Mouse (Mus musculus) embryonic fibroblast, embryonic 13.5 days (primary cell): ENCODE measurements around the gene Zfp791. TPM values are rescaled to one million over a fixed set of nuclear protein-coding genes. Genes with fewer than 3 reads are reported as not detected.

Experiments
- H3K27ac ChIP-seq: 2 replicates; pipeline ENCODE4 v1.5.1; 2012; ENCODE audit warnings: low read length, control low read depth, inconsistent platforms; ENCODE audit not compliant: insufficient read depth
- H3K4me1 ChIP-seq: 2 replicates; pipeline ENCODE4 v1.6.1; 2011; ENCODE audit warnings: low read length; ENCODE audit not compliant: control insufficient read depth, insufficient read depth
- H3K4me3 ChIP-seq: 2 replicates; pipeline ENCODE4 v1.5.1; 2011; ENCODE audit warnings: mild to moderate bottlenecking, control low read depth, low read length; ENCODE audit not compliant: insufficient read depth
- CTCF ChIP-seq: IDR thresholded peaks from 2 replicates; pipeline ENCODE4 v1.5.1; 2011; ENCODE audit warnings: mild to moderate bottlenecking, control low read depth, low read length, moderate library complexity, borderline replicate concordance; ENCODE audit not compliant: insufficient read depth
- POLR2A ChIP-seq: IDR thresholded peaks from 2 replicates; pipeline ENCODE4 v1.6.1; 2011; ENCODE audit warnings: low read depth, mild to moderate bottlenecking, control low read depth, low read length, moderate library complexity
- polyA plus RNA-seq: library from polyadenylated mRNA; stranded (reverse); fragments of >200 nt; gene quantifications from 2 replicates; pipeline ENCODE4 v1.2.4, GENCODE M21; 2011; ENCODE audit warnings: low read depth; ENCODE audit not compliant: missing spikeins, insufficient read length

The Zfp791 gene
- polyA plus RNA-seq, 1 experiment = 1.7 TPM

DNA sequence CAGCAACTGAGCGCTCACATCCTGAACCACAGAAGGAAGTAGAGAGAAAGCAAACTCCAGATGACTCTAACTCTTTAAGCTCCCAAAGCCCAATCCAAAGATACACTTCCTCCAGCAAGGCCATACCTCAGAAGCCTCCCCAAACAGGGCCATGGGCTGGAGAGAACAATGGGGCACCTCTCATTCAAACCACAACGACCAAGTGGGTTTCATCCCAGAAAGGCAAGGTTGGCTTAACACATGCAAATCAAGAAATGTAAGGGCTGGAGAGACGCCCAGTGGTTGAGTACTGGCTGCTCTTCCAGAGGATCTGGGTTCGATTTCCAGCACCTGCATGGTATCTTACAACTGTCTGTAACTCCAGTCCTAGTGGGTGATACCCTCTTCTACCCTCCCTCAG lies 7.4 kb downstream of the Zfp791 start:
- Histone ChIP-seq H3K4me1 (no peaks in the 10 kb centered on the region), H3K4me3 (no peak overlapping the region), H3K27ac (no peak overlapping the region)
- no peak for TF ChIP-seq CTCF
- no peak for TF ChIP-seq POLR2A

DNA sequence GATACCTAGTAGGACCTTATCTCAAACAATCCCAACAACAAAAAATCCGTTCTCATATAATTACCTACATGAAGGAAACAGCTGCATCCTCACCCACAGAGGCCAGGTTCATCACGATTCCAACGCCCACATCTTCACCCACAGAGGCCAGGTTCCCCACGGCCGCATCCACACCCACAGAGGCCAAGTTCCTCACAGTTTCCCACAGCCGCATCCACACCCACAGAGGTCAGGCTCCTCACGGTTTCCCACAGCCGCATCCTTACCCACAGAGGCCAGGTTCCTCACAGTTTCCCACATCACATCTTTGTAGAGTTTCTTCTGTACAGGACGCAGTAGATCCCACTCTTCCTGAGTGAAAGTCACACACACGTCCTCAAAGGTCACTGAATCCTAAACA lies 9.7 kb downstream of the Zfp791 start:
- Histone ChIP-seq H3K4me3 (no peak overlapping the region), H3K27ac (no peak overlapping the region), H3K4me1 (no peaks in the 10 kb centered on the region)
- TF ChIP-seq POLR2A (no peak), CTCF (no peak)

DNA sequence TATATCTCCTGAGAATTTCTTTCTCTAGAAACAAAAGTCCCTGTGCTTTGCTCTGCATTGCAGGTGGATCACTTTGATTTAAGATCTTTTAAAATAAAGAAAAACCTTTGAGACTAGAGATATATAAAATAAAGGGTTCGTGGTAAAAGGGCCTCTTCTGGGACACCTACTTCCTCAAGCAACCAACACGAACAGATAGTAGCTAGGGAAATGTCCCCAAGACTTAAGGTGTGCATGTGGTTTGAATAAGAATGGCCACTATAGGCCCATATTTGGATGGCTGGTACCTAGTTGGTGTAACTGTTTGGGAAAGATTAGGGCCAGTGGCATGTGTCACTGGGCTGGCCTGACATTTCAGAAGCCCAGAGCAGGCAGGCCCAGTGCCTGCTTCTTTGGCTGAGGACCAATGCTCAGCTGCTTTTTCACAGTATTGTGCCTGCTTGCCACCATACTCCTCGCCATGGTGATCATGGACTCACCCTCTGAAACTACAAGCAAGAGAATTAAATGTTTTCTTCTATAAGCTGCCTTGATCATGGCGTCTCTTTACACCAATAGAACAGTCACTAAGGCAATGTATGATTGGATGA lies 22.7 kb downstream of the Zfp791 start:
- H3K4me3 ChIP-seq = no peak overlapping the region
- H3K4me1 ChIP-seq = no peaks in the 10 kb centered on the region
- TF ChIP-seq CTCF (no peak), POLR2A (no peak)
- H3K27ac ChIP-seq = no peak overlapping the region

DNA sequence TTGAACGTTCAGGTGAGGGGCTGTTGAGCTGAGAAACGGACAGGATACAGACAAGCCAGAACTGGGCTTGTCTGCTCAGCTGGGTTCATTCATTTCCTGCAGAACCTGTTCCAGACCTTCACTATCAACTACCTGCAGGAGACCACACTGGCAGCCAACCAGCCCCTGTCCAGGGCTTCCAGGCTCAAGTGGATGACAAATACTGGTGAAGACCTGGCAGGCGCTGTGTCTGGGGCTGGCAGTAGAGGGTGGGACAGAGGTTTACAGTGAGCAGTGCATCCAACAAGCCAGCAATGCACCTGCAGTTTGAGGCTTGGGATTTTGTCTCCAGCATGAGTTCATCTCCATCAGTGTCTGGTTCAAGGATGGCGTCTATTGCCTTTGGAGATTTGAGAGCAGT lies 26.0 kb downstream of the Zfp791 start:
- TF ChIP-seq POLR2A = no peak
- TF ChIP-seq CTCF = no peak
- Histone ChIP-seq H3K4me1 (no peaks in the 10 kb centered on the region), H3K4me3 (no peak overlapping the region), H3K27ac (no peak overlapping the region)

DNA sequence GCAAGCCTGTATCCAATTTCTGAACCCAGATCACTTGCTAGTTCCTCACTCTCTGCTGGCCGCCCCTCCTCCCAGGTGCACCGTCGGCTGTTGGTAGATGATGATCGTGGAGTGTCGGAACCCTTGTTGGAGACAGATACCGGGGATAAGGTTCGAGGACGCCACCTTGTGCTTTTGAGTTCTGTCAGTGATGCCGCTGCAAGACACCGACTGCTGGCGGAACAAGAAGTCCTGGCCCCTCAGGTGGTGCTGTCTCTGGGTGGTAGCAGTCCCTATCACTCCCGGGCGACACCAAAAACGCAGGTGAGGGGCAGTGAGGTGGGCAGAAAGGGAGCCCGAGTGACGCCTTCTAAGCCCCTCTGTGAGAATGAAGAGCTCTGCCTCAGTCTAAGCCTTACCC lies 26.7 kb downstream of the Zfp791 start:
- no peak overlapping the region for H3K27ac ChIP-seq
- H3K4me3 ChIP-seq = no peak overlapping the region
- H3K4me1 ChIP-seq = no peaks in the 10 kb centered on the region
- TF ChIP-seq POLR2A = no peak
- no peak for TF ChIP-seq CTCF

DNA sequence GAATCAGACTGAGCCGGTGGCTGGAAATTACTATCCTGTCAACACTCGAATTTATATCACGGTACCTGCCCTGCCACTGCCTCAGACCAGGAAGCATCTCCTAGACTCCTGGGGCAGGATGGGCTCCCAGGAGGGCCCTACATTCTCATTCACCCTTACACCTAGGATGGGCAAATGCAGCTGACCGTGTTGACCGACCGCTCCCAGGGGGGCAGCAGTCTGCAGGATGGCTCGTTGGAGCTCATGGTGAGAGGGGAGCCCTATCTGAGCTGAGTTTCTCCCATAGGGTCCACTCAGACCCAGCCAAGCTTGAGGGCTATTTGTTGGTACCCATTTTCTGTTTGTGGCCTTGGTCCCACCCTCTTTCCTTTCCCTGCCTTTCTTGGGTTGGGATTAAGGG lies 27.3 kb downstream of the Zfp791 start:
- no peak overlapping the region for H3K27ac ChIP-seq
- no peak overlapping the region for H3K4me3 ChIP-seq
- no peak for TF ChIP-seq CTCF
- TF ChIP-seq POLR2A = no peak
- H3K4me1 ChIP-seq = no peaks in the 10 kb centered on the region

DNA sequence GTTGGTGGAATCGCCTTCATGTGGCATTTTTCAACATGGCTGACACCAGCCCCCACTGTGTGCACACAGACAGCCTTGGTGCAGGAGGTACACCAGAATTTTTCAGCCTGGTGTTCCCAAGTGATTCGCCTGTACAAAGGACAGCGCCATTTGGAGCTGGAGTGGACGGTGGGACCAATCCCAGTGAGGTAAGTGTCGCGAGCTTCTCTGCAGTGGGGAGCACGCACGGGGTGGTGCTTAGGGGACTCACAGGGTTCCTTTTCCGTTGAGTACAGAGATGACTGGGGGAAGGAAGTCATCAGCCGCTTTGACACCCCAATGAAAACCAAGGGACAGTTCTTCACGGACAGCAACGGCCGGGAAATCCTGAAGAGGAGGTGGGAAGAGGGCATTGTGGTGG lies 27.8 kb downstream of the Zfp791 start:
- Histone ChIP-seq H3K4me1 (no peaks in the 10 kb centered on the region), H3K4me3 (no peak overlapping the region), H3K27ac (no peak overlapping the region)
- no peak for TF ChIP-seq POLR2A
- TF ChIP-seq CTCF = no peak

DNA sequence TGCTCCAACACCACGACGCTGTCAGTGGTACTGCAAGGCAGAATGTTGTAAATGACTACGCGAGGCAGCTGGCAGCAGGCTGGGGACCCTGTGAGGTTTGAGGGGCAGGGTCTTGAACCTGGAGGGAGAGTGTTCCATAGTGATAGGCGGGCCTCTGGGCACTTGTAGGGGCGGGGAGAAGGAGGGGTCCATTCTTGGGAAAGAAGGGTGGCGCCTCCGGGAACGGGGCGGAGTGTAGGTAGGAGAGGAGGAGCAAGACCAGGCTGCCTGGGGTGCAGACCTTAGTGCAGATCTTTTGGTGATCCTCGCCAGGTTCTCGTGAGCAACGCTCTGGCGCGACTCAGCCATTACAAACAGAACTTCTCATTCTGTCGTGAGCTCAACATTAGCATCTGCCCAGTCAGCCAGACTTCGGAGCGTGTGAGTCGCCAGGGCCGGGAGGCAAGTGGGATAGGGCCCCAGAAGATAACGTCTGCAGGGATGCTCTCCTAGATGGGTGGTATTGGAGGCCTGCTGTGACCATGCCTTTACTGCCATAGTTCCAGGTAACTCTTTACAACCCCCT lies 31.3 kb downstream of the Zfp791 start:
- H3K27ac ChIP-seq = no peak overlapping the region
- no peak overlapping the region for H3K4me3 ChIP-seq
- H3K4me1 ChIP-seq = no peaks in the 10 kb centered on the region
- no peak for TF ChIP-seq CTCF
- no peak for TF ChIP-seq POLR2A

DNA sequence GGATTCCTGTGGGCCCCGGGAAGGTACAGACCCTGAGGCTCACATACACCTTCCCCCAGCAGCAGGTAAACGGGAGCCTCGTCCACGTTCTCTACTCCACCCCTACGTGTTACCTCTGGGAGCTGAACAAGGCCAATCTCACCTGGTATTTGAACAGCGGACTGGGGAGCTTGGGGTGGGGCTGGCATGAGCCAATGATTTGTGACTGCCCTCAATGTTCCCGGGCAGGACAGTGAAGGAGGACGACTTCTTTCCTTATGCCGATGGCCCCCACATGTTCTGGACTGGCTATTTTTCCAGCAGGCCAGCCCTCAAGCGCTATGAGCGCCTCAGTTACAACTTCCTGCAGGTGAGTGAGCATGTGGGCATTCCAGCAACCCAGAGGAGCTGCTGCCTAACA lies 32.0 kb downstream of the Zfp791 start:
- TF ChIP-seq CTCF = no peak
- no peak for TF ChIP-seq POLR2A
- Histone ChIP-seq H3K27ac (no peak overlapping the region), H3K4me1 (no peaks in the 10 kb centered on the region), H3K4me3 (no peak overlapping the region)

DNA sequence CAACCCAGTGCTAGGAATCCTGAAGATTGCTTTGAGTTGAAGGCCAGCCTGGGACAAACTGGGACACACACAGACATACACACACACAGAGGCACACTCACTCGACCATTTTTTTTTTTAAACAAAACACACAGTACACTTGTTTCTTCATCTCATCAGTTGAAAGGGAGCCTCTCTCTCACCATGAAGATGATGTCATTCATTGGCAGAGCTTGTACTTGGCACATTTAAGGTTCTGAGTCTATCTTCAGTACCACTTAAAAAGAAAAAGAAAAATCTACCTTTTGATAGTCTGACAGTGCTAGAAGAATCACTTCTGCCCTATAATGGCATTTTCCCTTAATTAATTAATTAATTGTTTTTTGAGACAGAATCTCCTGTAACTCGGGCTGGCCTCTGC lies 34.1 kb downstream of the Zfp791 start:
- H3K27ac ChIP-seq = no peak overlapping the region
- TF ChIP-seq POLR2A (no peak), CTCF (no peak)
- H3K4me1 ChIP-seq = peaks cover 5% of the 10 kb centered on the region; the same call in 1 of the 2 replicates
- H3K4me3 ChIP-seq = no peak overlapping the region

DNA sequence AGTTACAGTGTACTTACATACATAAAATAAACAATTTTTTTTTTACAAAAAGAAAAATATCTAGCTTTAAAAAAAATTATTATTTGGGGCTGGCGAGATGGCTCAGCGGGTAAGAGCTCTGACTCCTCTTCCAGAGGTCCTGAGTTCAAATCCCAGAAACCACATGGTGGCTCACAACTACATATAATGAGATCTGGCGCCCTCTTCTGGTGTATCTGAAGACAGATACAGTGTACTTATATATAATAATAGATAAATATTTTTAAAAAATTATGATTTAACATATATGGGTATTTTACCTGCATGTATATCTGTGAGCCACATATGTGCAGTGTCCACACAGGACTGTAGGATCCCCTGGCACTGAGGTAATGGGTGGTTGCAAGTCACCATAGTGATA lies 36.7 kb downstream of the Zfp791 start:
- Histone ChIP-seq H3K4me3 (no peak overlapping the region), H3K27ac (no peak overlapping the region), H3K4me1 (peaks cover 7% of the 10 kb centered on the region; the same call in 1 of the 2 replicates)
- no peak for TF ChIP-seq CTCF
- no peak for TF ChIP-seq POLR2A
